Mouse (Mus musculus) erythroblast, embryonic 14.5 days (primary cell): ENCODE data around the gene 9530077C05Rik.

ENCODE experiments used
- GATA1 ChIP-seq: IDR thresholded peaks from 2 replicates; pipeline ENCODE4 v1.6.1; 2012; ENCODE audit warnings: low read length, inconsistent platforms, mixed read lengths
- TAL1 ChIP-seq: IDR thresholded peaks from 3 replicates; pipeline ENCODE4 v1.6.1; 2012; ENCODE audit warnings: low read length, inconsistent platforms, mixed read lengths

GRCm38 (mm10) chr9:22399021-22399420 lies 12.3 kb upstream of the 9530077C05Rik start:
- no peak for TF ChIP-seq GATA1
- TF ChIP-seq TAL1: no peak
